In the genomic region with DNA sequence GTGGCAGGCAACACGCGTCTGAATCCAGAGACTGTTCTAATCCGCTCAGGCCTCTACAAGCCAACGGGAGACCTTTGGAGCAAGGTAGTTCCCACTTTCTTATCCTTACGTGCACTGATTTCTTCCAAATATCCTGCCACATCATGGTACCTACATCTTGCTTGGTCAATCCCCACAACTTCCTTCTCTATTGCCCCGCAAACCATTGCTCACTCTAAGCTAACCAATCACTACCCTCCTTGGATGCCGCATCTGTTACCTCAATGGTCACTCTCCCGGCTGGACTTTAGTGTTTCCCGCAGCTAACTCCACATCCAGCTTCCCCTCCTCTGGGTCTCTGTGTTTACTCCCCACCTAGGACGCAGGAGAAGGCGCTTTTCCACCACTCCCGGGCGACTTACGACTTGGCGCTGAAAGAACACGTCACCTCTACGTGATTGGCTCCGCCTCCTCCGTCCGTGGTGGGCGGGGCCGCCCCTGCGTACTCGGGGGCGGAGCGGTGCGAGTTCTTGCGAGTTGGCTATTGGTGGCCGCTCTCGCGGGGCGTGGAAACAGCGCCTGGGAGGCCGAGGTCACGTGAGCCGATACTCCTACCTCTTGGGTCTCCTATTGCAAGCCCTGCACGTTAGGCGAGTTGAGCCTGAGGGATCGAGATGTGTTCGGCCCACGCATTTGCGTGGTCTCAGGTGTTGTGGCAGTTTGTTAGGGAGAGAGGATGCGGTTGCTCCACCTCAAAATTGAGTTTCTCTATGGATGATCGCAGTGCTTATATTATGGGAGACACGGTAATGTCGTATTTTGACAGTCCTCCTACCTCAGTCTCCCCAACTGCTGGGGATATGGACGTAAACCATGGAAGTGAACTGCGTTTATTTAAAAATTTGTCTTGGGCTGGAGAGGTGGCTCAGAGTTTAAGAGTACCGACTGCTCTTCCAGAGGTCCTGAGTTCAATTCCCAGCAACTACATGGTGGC, we compare ENCODE assay signal across 8 mouse cellular contexts. TPM values are rescaled to one million over a fixed set of nuclear protein-coding genes. Genes with fewer than 3 reads are reported as not detected.
A peak's percentile ranks its signal among the peaks of the same experiment; 100 is the strongest.
DNase-seq lines count a peak whose midpoint lies in the region; ATAC-seq lines count a peak whose summit lies in the region.

A gene (minus strand): TSS at position 453 of the 973 bp plus-strand sequence.

- ATAC-seq in megakaryocyte progenitor cell, adult 5-6 weeks (replicated peaks; ENCODE audit: poor library complexity) = peak; percentile 99

- DNase-seq in adipocyte (ENCODE audit: low spot score) = peak; percentile 95
- DNase-seq in embryo, embryonic 10 days (ENCODE audit: low spot score) = peak; percentile 100
- DNase-seq in gastrocnemius, postnatal 10 days = peak; percentile 95
- peak; percentile 99 for DNase-seq in induced T-regulatory cell, adult 2 months (ENCODE audit: low read depth)
- DNase-seq in left cerebral cortex, adult 9 months (ENCODE audit: low spot score in 2 of 2) = peak; percentile 88 to 96
- peak; percentile 95 for DNase-seq in right cerebral cortex, postnatal 14 days
- peak; percentile 92 to 94 for DNase-seq in urinary bladder, postnatal 36 days (ENCODE audit: low spot score in 2 of 2)

RNA-seq across cellular contexts. Expression of the gene that starts here (rescaled TPM):
- total RNA-seq in gastrocnemius, postnatal 10 days (2021) = 10 to 100 TPM; 16.7 to 17.5 TPM
- 27.0 and 31.5 TPM in 2 replicates for total RNA-seq in megakaryocyte progenitor cell, adult 5-6 weeks (2015)
- 28.2 and 30.1 TPM in 2 replicates for total RNA-seq in megakaryocyte progenitor cell, adult 5-6 weeks (2017)

Comparison
In these comparisons a context has a peak if more than half of its experiments do, and no peak if none do; other contexts are left out.
1. Peak in every context shown above with its lines: DNase-seq and ATAC-seq.